Mouse (Mus musculus): ENCODE results near the gene Fam207a.
A peak's percentile ranks its signal among the peaks of the same experiment; 100 is the strongest.

DNA sequence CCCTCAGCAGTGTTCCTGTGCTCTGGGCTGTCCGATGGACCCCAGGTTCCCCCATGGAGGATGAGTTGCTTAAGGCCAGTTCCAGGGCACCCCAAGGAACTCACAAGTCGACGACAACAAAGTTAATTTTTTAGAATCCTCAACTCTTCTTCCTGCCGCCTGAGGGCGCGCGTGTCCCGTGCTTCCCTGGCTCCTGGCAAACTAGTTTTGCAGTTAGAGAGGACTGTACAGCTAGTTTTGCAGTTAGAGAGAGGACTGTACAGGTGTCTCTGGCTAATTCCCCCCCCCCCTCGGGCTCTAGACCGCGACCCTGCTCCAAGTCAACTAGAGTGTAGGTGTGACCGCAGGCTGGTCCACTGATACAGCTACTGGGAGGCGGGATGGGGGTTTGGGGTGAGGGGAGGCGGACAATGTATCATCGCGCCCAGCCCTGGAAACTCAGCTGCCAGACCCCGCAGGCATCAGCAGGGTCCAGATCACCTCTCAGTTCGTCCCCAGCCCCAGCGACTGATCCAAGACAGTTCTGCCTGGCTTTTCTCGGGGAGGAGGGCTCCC is 1.6 kb upstream of the Fam207a start:
- TF ChIP-seq MAFK (IDR thresholded peaks at IDR 0.05; ENCODE audit: insufficient read depth, low read depth, low read length) (no peak), HCFC1 (IDR thresholded peaks at IDR 0.05; ENCODE audit: borderline replicate concordance, insufficient read depth, low read length) (no peak), ZNF384 (IDR thresholded peaks at IDR 0.05; ENCODE audit: low read depth, low read length) (no peak), ZC3H11A (IDR thresholded peaks at IDR 0.05; ENCODE audit: borderline replicate concordance, low read depth, low read length) (peak; percentile 39; the same call in 1 of the 2 replicates)
